10 mouse cellular contexts compared by ENCODE assay signal in the genomic region with DNA sequence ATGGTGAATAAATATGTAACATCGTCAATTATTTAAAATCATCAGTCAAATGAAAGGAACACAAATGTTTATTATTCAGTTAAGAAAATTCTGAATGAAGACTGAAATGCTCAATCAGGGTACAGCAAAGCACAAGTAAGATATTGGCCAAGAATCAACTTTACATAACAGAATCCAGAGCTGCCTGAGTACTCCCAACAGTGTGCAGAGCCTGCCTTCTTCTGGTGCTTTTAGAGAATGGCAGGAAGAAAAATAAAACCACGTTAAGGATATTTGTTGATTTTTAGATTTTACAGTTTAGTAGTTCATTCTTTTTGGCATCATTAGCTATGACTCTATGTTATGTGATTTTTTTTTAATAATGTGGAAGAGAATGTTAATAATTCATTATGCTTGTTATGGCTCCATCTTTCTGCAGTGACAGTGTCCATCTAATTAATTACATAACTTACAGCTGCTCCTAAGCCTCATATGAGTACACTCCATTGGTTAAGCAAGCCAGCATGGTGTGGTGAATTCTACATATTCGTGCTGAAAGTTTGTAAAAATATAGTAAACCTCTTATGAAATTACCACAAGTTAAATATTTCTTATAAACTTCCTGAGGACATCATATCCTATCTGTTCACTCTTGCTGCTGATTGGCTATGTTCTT.
DNase-seq lines count a peak whose midpoint lies in the region; ATAC-seq and TF ChIP-seq lines count a peak whose summit lies in the region.
"Had no signal": no experiment of that assay in that cellular context is flagged by ENCODE, and none has a peak within 500 bp of the region (broad histone marks: within the 10 kb centered on the region; RNA-seq: fewer than 3 reads in every experiment).

No protein-coding gene starts in this region.

- peak; percentile 74; the same call in 1 of the 2 replicates for ATAC-seq in neural tube, embryonic 12.5 days (ENCODE audit: low FRiP score, low read depth)
- ATAC-seq in hindbrain, embryonic 14.5 days (ENCODE audit: low FRiP score) = peak; percentile 88
- ATAC-seq in stomach, postnatal 0 days (ENCODE audit: low FRiP score, low TSS enrichment) = no peak
- ATAC-seq in megakaryocyte progenitor cell, adult 5-6 weeks (replicated peaks; ENCODE audit: poor library complexity) = no peak

- H3K27me3 ChIP-seq in neural tube, embryonic 12.5 days (replicated peaks) = no peaks in the 10 kb centered on the region
- no peaks in the 10 kb centered on the region for H3K27me3 ChIP-seq in hindbrain, embryonic 14.5 days (ENCODE audit: control insufficient read depth, insufficient read depth, low read length)
- H3K27me3 ChIP-seq in stomach, postnatal 0 days (ENCODE audit: control insufficient read depth, insufficient read depth, low read length) = no peaks in the 10 kb centered on the region

- no peak overlapping the region for H3K4me3 ChIP-seq in neural tube, embryonic 12.5 days
- H3K4me3 ChIP-seq in hindbrain, embryonic 14.5 days (replicated peaks; ENCODE audit: low read length) = no peak overlapping the region
- no peak overlapping the region for H3K4me3 ChIP-seq in stomach, postnatal 0 days (ENCODE audit: low read depth, low read length)

- TF ChIP-seq EP300 in stomach, postnatal 0 days (optimal IDR thresholded peaks at IDR 0.05) = no peak

- WGBS in neural tube, embryonic 12.5 days = 58% methylated on average over 3 of the region's 3 CpGs
- 52% methylated on average over 3 of the region's 3 CpGs for WGBS in hindbrain, embryonic 14.5 days
- 41% methylated on average over 3 of the region's 3 CpGs for WGBS in stomach, postnatal 0 days

- H3K9me3 ChIP-seq in neural tube, embryonic 12.5 days = no peaks in the 10 kb centered on the region
- H3K9me3 ChIP-seq in hindbrain, embryonic 14.5 days (ENCODE audit: control insufficient read depth, low read length) = no peaks in the 10 kb centered on the region
- H3K9me3 ChIP-seq in stomach, postnatal 0 days (ENCODE audit: control insufficient read depth, low read length) = no peaks in the 10 kb centered on the region

- TF ChIP-seq CTCF in stomach, postnatal 0 days (IDR thresholded peaks at IDR 0.05; ENCODE audit: low read depth) = peak; percentile 72

- no peaks in the 10 kb centered on the region for H3K36me3 ChIP-seq in neural tube, embryonic 12.5 days
- no peaks in the 10 kb centered on the region for H3K36me3 ChIP-seq in hindbrain, embryonic 14.5 days (replicated peaks; ENCODE audit: control insufficient read depth, insufficient read depth)
- H3K36me3 ChIP-seq in stomach, postnatal 0 days (ENCODE audit: control insufficient read depth, insufficient read depth, low read length) = no peaks in the 10 kb centered on the region

- no peaks in the 10 kb centered on the region for H3K4me1 ChIP-seq in neural tube, embryonic 12.5 days
- no peaks in the 10 kb centered on the region for H3K4me1 ChIP-seq in hindbrain, embryonic 14.5 days (replicated peaks; ENCODE audit: control insufficient read depth, insufficient read depth, low read length)
- H3K4me1 ChIP-seq in stomach, postnatal 0 days (replicated peaks; ENCODE audit: control insufficient read depth, insufficient read depth) = no peaks in the 10 kb centered on the region

- H3K4me2 ChIP-seq in neural tube, embryonic 12.5 days (replicated peaks) = no peak overlapping the region
- H3K4me2 ChIP-seq in hindbrain, embryonic 14.5 days (replicated peaks) = no peak overlapping the region
- no peak overlapping the region for H3K4me2 ChIP-seq in stomach, postnatal 0 days (replicated peaks; ENCODE audit: low read depth)

- H3K9ac ChIP-seq in neural tube, embryonic 12.5 days = no peak overlapping the region
- no peak overlapping the region for H3K9ac ChIP-seq in hindbrain, embryonic 14.5 days
- no peak overlapping the region for H3K9ac ChIP-seq in stomach, postnatal 0 days (ENCODE audit: low read length)

- peak; percentile 45 for DNase-seq in heart, adult 11 months
- no peak for DNase-seq in heart, postnatal 4 days
- no peak for DNase-seq in neural tube, embryonic 10.5 days (ENCODE audit: extremely low spot score, low spot score)
- peak; percentile 74 for DNase-seq in hindbrain, embryonic 14.5 days (ENCODE audit: low spot score)
- DNase-seq in stomach, postnatal 0 days (ENCODE audit: low spot score) = no peak
- no peak for DNase-seq in ovary, postnatal 36 days (ENCODE audit: low spot score)
- DNase-seq: heart, postnatal 36 days; lung, postnatal 4 days had no signal

- no peak overlapping the region for H3K27ac ChIP-seq in neural tube, embryonic 12.5 days
- no peak overlapping the region for H3K27ac ChIP-seq in hindbrain, embryonic 14.5 days
- H3K27ac ChIP-seq in stomach, postnatal 0 days (replicated peaks) = no peak overlapping the region

Comparison
In these comparisons a context has a peak if more than half of its experiments do, and no peak if none do; other contexts are left out.
1. DNase-seq: peak in heart, adult 11 months (single experiment) and hindbrain, embryonic 14.5 days (single experiment); none in heart, postnatal 4 days (single experiment), neural tube, embryonic 10.5 days (single experiment), stomach, postnatal 0 days (single experiment) and ovary, postnatal 36 days (single experiment).
2. ATAC-seq: peak in neural tube, embryonic 12.5 days (single experiment) and hindbrain, embryonic 14.5 days (single experiment); none in stomach, postnatal 0 days (single experiment) and megakaryocyte progenitor cell, adult 5-6 weeks (single experiment).